Mouse (Mus musculus) neural tube, embryonic 13.5 days (tissue): Measurements from ENCODE around the gene Ssbp2. TPM values are rescaled to one million over a fixed set of nuclear protein-coding genes. Genes with fewer than 3 reads are reported as not detected.

ENCODE experiments used
- ATAC-seq: fragments of 200-750 bp; cut with Nextera tagmentation; 2 replicates; pipeline ENCODE4 v1.8.0; 2017; ENCODE audit warnings: low read depth, mild to moderate bottlenecking, moderate TSS enrichment, moderate library complexity
- H3K27ac ChIP-seq: fragments of 300-500 bp; sonication (generic); replicated peaks from 2 replicates; pipeline ENCODE4 v1.5.1; 2015; ENCODE audit warnings: moderate library complexity, mild to moderate bottlenecking, inconsistent platforms
- H3K27me3 ChIP-seq: fragments of 300-500 bp; sonication (generic); 2 replicates; pipeline ENCODE4 v1.6.1; 2015; ENCODE audit warnings: mild to moderate bottlenecking, inconsistent platforms
- H3K36me3 ChIP-seq: fragments of 300-500 bp; sonication (generic); 2 replicates; pipeline ENCODE4 v1.6.1; 2015; ENCODE audit warnings: mild to moderate bottlenecking, inconsistent platforms
- H3K4me1 ChIP-seq: fragments of 300-500 bp; sonication (generic); replicated peaks from 2 replicates; pipeline ENCODE4 v1.6.1; 2015; ENCODE audit warnings: inconsistent platforms
- H3K4me2 ChIP-seq: fragments of 300-500 bp; sonication (generic); 2 replicates; pipeline ENCODE4 v1.6.1; 2015; ENCODE audit warnings: inconsistent platforms, mild to moderate bottlenecking, moderate library complexity
- H3K4me3 ChIP-seq: fragments of 300-500 bp; sonication (generic); 2 replicates; pipeline ENCODE4 v1.5.1; 2015; ENCODE audit warnings: mild to moderate bottlenecking, inconsistent platforms
- H3K9ac ChIP-seq: fragments of 300-500 bp; sonication (generic); 2 replicates; pipeline ENCODE4 v1.6.1; 2015; ENCODE audit warnings: moderate library complexity, mild to moderate bottlenecking, inconsistent platforms
- H3K9me3 ChIP-seq: fragments of 300-500 bp; sonication (generic); 2 replicates; pipeline ENCODE4 v1.6.1; 2016; ENCODE audit warnings: inconsistent platforms
- WGBS: fragments of 180-500 bp; shearing (Covaris S2); methylation state at CpG from one replicate; pipeline ENCODE4 v1.1.7; 2015; 5-methylcytosine and 5-hydroxymethylcytosine counted together
- polyA plus RNA-seq: library from polyadenylated mRNA; unstranded; fragments of >200 nt; fragmentation: Nextera tagmentation; extraction: Ambion mirVana; gene quantifications from 2 replicates; pipeline ENCODE4 v1.2.1, GENCODE M21; 2015

Ssbp2 gene
- polyA plus RNA-seq, 1 experiment from 2014 or later: 172 TPM

DNA sequence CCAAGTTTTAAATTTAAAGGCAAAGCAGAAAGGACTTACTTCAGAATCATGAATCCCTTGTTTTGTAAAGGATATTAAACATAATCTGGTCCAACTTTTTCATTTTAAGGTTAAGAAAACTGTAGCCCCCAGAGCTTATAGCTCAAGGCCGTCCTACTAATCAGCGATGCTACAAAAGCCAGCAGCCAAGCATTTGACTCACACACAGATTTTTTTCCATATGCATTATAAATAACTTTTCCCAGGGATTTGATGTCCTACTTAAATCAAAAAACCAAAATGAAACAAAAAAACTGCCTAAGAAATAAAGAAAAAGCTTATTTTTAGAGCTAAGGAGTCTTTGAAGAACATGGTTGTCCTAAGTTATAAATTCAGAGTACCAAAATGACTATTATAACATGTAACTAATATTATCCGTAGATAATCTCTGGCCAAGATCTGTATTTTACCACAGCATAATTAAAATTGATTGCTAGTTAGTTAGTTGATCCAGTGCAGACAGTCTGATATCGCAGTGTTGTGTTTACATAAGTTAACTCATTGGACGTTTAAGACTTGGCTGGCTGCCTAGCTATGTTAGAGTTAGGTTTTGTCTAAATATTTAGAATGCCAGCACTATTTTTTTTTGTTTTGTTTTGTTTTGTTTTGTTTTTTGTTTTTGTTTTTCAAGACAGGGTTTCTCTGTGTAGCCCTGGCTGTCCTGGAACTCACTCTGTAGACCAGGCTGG is 201.1 kb downstream of the Ssbp2 start:
- Histone ChIP-seq H3K4me3 (no peak overlapping the region), H3K27me3 (no peaks in the 10 kb centered on the region), H3K36me3 (no peaks in the 10 kb centered on the region), H3K9ac (no peak overlapping the region), H3K9me3 (no peaks in the 10 kb centered on the region), H3K27ac (no peak overlapping the region), H3K4me2 (no peak overlapping the region), H3K4me1 (no peaks in the 10 kb centered on the region)
- WGBS: 88% methylated on average over 5 of the region's 5 CpGs
- no peak for ATAC-seq

GRCm38 (mm10) chr13:91662751-91663150 is 202.7 kb downstream of the Ssbp2 start:
- H3K4me2 ChIP-seq: no peak overlapping the region
- H3K27ac ChIP-seq: no peak overlapping the region
- no peaks in the 10 kb centered on the region for H3K4me1 ChIP-seq
- no peak overlapping the region for H3K4me3 ChIP-seq
- no peaks in the 10 kb centered on the region for H3K36me3 ChIP-seq
- H3K9me3 ChIP-seq: no peaks in the 10 kb centered on the region
- H3K27me3 ChIP-seq: no peaks in the 10 kb centered on the region
- ATAC-seq: no peak
- WGBS: 78% methylated on average over 2 of the region's 2 CpGs
- no peak overlapping the region for H3K9ac ChIP-seq

DNA sequence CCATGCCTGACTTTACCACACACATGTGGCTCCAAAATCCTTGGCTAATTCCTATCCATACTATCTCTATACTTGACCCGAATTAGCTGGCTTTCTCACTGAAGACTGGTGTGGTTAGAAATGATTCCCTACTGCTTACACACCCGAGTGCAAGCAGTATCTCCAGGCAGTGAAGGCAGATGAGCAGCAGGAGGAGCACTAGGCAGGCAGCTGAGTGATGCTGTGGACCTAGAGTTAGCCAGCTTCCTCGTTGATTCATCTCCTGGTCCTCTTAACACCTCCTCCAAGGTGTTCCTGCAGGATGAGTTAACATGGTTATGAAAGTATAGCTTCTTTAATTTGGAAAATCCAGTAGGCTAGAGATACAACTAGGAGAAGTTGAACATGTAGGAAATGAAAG is 213.2 kb downstream of the Ssbp2 start:
- H3K4me2 ChIP-seq: no peak overlapping the region
- no peak overlapping the region for H3K9ac ChIP-seq
- peaks cover 17% of the 10 kb centered on the region; the same call in 1 of the 2 replicates for H3K36me3 ChIP-seq
- no peaks in the 10 kb centered on the region for H3K27me3 ChIP-seq
- 79% methylated on average over 3 of the region's 3 CpGs for WGBS
- H3K27ac ChIP-seq: no peak overlapping the region
- no peak overlapping the region for H3K4me3 ChIP-seq
- no peaks in the 10 kb centered on the region for H3K4me1 ChIP-seq
- no peak for ATAC-seq
- no peaks in the 10 kb centered on the region for H3K9me3 ChIP-seq

DNA sequence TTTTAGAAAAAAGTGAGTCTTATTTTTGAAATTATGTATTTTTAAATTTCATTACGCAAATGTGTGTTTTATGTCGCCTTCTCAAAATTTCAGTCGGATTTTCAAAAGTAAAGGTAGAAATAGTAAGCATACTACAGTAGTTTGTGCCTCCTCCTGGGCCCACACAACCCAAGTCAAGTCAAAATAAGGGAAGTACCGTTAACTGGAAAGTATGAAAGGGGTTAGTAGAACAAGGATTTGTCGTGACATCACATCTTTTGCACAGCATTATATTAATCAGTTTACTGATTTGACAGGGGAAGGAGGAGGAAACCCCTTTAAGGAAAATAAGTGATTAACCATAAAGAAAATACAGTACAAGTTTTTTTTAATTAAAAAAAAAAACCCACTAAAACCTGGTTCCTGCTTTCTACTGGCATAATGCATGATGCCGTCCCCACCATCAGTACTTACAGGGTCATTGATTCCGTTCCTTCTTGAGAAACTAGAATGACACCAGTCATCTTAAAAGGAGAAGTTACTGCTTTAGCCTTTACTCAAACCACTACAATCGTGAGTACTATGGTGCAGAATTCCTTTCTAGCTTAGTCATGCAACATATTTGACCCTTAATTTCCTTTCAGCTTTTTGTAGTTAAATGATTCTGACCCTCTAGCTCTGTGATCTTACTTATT is 220.8 kb downstream of the Ssbp2 start:
- no peaks in the 10 kb centered on the region for H3K9me3 ChIP-seq
- H3K4me3 ChIP-seq: no peak overlapping the region
- H3K4me1 ChIP-seq: no peaks in the 10 kb centered on the region
- ATAC-seq: no peak
- H3K27ac ChIP-seq: no peak overlapping the region
- no peak overlapping the region for H3K9ac ChIP-seq
- H3K36me3 ChIP-seq: peaks cover 15% of the 10 kb centered on the region; the same call in 1 of the 2 replicates
- 93% methylated on average over 8 of the region's 8 CpGs for WGBS
- H3K4me2 ChIP-seq: no peak overlapping the region
- no peaks in the 10 kb centered on the region for H3K27me3 ChIP-seq

DNA sequence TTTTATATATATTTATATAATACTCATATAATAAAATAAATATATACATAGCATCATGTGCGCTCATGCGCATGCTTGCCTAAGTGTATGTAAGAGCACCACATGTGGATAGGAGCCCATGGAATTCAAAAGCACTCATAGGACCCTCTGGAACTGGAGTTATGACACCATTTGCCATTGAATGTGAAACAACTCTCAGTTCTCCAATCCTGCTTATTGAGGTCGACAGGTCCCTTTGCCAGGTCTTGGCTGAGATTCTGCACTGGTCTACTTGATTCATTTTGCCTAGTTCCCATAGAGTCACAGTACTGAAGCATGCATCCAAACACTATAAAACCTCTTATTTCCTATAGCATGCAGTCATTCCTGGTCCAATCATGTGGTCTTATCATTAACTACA is 221.4 kb downstream of the Ssbp2 start:
- Histone ChIP-seq H3K4me3 (no peak overlapping the region), H3K27ac (no peak overlapping the region), H3K4me2 (no peak overlapping the region), H3K27me3 (no peaks in the 10 kb centered on the region), H3K9ac (no peak overlapping the region), H3K4me1 (no peaks in the 10 kb centered on the region), H3K9me3 (no peaks in the 10 kb centered on the region), H3K36me3 (peaks cover 17% of the 10 kb centered on the region)
- no peak for ATAC-seq
- WGBS: 96% methylated on average over 3 of the region's 3 CpGs

GRCm38 (mm10) chr13:91690118-91690517 is 230.0 kb downstream of the Ssbp2 start:
- Histone ChIP-seq H3K4me2 (no peak overlapping the region), H3K27me3 (no peaks in the 10 kb centered on the region), H3K4me3 (no peak overlapping the region), H3K9me3 (peaks cover 4% of the 10 kb centered on the region; the same call in 1 of the 2 replicates), H3K4me1 (no peaks in the 10 kb centered on the region), H3K9ac (no peak overlapping the region), H3K36me3 (peaks cover 21% of the 10 kb centered on the region), H3K27ac (no peak overlapping the region)
- WGBS: 95% methylated on average over 5 of the region's 5 CpGs
- ATAC-seq: no peak

DNA sequence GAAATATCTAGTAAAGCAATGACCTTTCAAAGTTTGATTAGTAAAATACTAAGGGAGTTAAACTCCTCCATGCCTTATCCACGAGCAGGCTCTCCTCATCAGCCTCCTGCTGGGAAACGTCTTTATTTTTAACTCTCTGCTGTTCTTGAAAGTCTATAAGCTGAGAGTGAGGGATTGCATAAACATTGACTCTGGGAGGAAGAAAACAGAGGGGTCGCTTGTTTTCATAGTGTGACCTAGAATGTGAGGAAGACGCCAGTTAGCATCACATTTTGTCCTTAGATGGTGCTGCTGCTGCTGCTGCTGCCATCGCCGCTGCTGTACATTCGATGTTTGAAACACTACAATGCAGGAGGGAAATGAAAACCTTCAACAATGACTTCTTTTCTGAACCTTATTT is 233.5 kb downstream of the Ssbp2 start:
- ATAC-seq: no peak
- H3K4me3 ChIP-seq: no peak overlapping the region
- no peaks in the 10 kb centered on the region for H3K9me3 ChIP-seq
- WGBS: 64% methylated on average over 7 of the region's 7 CpGs
- no peak overlapping the region for H3K4me2 ChIP-seq
- no peak overlapping the region for H3K9ac ChIP-seq
- H3K4me1 ChIP-seq: no peaks in the 10 kb centered on the region
- H3K27me3 ChIP-seq: no peaks in the 10 kb centered on the region
- H3K36me3 ChIP-seq: peaks cover 6% of the 10 kb centered on the region; the same call in 1 of the 2 replicates
- H3K27ac ChIP-seq: no peak overlapping the region

DNA sequence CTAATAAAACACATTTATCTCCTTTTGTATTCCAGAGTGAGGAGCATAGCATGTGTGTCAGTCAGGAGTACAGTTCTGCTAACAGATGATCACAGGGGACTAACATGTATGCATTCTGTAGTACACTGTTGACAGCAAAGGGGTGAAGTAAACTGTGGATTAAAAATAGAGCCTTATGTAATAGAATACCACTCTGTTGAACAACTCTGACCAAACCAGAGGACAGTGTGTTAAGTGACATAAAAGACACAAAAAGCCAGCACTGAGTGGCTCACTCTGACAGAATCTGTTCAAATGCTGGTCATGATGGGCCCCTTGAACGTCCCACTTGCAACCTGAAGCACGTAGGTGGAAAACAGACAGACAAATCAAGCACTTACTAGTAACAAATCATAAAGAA is 235.3 kb downstream of the Ssbp2 start:
- no peak for ATAC-seq

GRCm38 (mm10) chr13:91696109-91696645 is 236.1 kb downstream of the Ssbp2 start:
- no peak for ATAC-seq
- H3K27me3 ChIP-seq: no peaks in the 10 kb centered on the region
- no peaks in the 10 kb centered on the region for H3K4me1 ChIP-seq
- H3K36me3 ChIP-seq: no peaks in the 10 kb centered on the region; the same call in none of the 2 replicates
- no peaks in the 10 kb centered on the region for H3K9me3 ChIP-seq
- no peak overlapping the region for H3K4me3 ChIP-seq
- 85% methylated on average over 2 of the region's 2 CpGs for WGBS
- H3K4me2 ChIP-seq: no peak overlapping the region
- no peak overlapping the region for H3K27ac ChIP-seq
- no peak overlapping the region for H3K9ac ChIP-seq

More for the DNA sequence above, 235.3 kb downstream of the Ssbp2 start:
- H3K4me2 ChIP-seq: no peak overlapping the region
- no peak overlapping the region for H3K27ac ChIP-seq
- 89% methylated on average over 2 of the region's 2 CpGs for WGBS
- no peaks in the 10 kb centered on the region for H3K9me3 ChIP-seq
- no peaks in the 10 kb centered on the region for H3K4me1 ChIP-seq
- H3K4me3 ChIP-seq: no peak overlapping the region
- H3K9ac ChIP-seq: no peak overlapping the region
- no peaks in the 10 kb centered on the region for H3K27me3 ChIP-seq
- H3K36me3 ChIP-seq: no peaks in the 10 kb centered on the region; the same call in none of the 2 replicates

DNA sequence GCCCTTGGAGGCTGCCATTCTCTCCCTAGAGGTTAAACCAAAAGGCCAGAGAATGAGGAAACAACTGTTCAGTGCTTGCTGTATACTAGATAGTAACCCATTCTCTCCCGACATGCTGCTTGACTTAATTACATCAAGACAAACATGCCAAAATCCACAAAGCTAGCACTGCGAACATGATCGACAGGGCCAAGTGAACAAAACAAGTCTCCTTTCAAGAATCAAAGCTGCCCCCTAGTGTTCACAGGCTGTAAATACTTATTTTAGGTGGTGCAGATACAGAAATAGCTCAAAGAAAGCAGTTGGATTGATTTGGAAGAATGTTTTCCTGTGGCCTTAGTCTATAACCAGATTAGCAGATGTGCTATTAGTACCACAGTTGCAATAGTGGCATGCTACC is 236.9 kb downstream of the Ssbp2 start:
- no peaks in the 10 kb centered on the region for H3K27me3 ChIP-seq
- ATAC-seq: no peak
- WGBS: 45% methylated on average over 3 of the region's 3 CpGs
- H3K27ac ChIP-seq: no peak overlapping the region
- H3K4me2 ChIP-seq: no peak overlapping the region
- no peaks in the 10 kb centered on the region for H3K4me1 ChIP-seq
- no peaks in the 10 kb centered on the region; the same call in none of the 2 replicates for H3K36me3 ChIP-seq
- H3K9ac ChIP-seq: no peak overlapping the region
- H3K9me3 ChIP-seq: no peaks in the 10 kb centered on the region
- no peak overlapping the region for H3K4me3 ChIP-seq

DNA sequence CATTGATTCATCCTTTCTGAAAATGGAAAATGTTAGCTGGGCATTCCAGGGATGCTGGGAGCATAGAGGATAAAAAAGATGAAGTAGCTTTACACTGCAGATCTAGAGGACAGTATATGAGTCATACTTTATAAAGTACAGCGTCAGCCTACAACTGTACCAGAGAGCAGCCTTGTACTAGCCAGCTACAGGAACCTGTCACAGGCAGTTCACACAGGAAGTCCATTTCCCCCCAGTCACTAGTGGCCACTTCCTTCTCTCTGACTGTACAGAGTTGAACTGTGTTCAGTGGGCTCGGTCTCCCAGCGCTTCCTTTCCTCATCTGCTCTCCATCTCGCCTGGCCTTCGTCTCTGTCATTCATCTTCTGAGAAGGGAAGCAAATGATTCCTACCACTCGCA is 242.3 kb downstream of the Ssbp2 start:
- H3K27ac ChIP-seq: no peak overlapping the region
- no peak overlapping the region for H3K4me2 ChIP-seq
- peaks cover 2% of the 10 kb centered on the region; the same call in 1 of the 2 replicates for H3K36me3 ChIP-seq
- no peak overlapping the region for H3K9ac ChIP-seq
- H3K4me1 ChIP-seq: no peaks in the 10 kb centered on the region
- ATAC-seq: no peak
- H3K27me3 ChIP-seq: no peaks in the 10 kb centered on the region
- WGBS: 85% methylated on average over 6 of the region's 6 CpGs
- H3K9me3 ChIP-seq: no peaks in the 10 kb centered on the region
- H3K4me3 ChIP-seq: no peak overlapping the region

DNA sequence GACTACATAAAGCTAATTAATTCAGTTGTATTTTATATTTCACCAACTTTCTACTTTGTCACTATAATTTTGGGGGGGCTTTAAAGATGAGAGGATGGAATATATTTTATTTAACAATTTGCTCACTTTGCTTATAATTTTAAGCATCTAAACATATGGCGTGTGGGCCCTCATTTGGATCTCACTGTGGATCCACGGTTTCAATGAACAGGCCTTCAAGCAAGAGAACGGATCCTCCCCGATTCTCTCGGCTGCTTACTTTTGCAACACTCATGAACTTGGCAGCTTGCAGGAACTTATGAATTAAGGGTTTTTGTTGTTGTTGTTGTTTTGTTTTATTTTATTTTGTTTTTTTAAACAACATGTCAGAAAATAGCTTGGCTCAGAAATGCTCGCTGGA is 259.4 kb downstream of the Ssbp2 start:
- Histone ChIP-seq H3K9me3 (no peaks in the 10 kb centered on the region), H3K36me3 (0 out of 2 replicates have a peak, but pooled peaks cover 1% of the 10 kb centered on the region), H3K4me2 (no peak overlapping the region), H3K27me3 (no peaks in the 10 kb centered on the region), H3K4me1 (no peaks in the 10 kb centered on the region), H3K4me3 (no peak overlapping the region), H3K9ac (no peak overlapping the region), H3K27ac (no peak overlapping the region)
- 96% methylated on average over 6 of the region's 6 CpGs for WGBS
- no peak for ATAC-seq
